22 mouse cellular contexts compared by ENCODE assay signal in the genomic region with DNA sequence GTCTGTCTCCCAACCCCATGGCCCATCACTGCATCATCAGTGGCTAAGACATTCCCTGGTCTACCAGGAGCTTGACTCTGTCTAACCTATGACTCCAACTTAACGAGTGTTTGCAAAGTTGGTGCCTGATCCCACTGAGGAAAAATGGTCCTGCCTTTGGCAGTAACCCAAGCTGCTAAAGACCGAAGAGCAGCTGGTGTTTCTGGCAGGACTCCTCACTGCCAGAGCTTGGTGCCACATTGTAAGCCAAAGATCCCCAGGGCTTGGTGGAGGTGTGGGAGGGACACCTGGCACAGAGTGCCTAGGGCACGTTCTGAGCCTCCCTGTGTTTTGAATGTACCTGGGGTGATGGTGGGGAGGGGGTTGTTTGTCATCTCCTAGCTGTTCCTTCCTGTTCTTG.
DNase-seq lines count a peak whose midpoint lies in the region; TF ChIP-seq lines count a peak whose summit lies in the region.
"Had no signal": no experiment of that assay in that cellular context is flagged by ENCODE, and none has a peak within 500 bp of the region (broad histone marks: within the 10 kb centered on the region; RNA-seq: fewer than 3 reads in every experiment).

No protein-coding gene starts in this region.

- H3K4me1 ChIP-seq in lung, adult 2 months (ENCODE audit: control insufficient read depth, insufficient read depth, low read length): no peaks in the 10 kb centered on the region
- peaks cover 21% of the 10 kb centered on the region for H3K4me1 ChIP-seq in cerebellum, adult 2 months (ENCODE audit: control insufficient read depth, insufficient read depth, low read length)
- H3K4me1 ChIP-seq: embryonic facial prominence, embryonic 12.5 days; limb, embryonic 15.5 days; liver, embryonic 15.5 days; neural tube, embryonic 12.5 days had no signal

- H3K27me3 ChIP-seq in cerebellum, adult 2 months (ENCODE audit: control insufficient read depth, insufficient read depth, low read length): no peaks in the 10 kb centered on the region
- H3K27me3 ChIP-seq: embryonic facial prominence, embryonic 12.5 days; limb, embryonic 15.5 days; liver, embryonic 15.5 days; neural tube, embryonic 12.5 days had no signal

- no peak overlapping the region for H3K27ac ChIP-seq in cerebellum, adult 2 months (ENCODE audit: insufficient read depth, low read length)
- H3K27ac ChIP-seq: embryonic facial prominence, embryonic 12.5 days; heart, adult 2 months; layer of hippocampus, adult 2 months; limb, embryonic 15.5 days; liver, embryonic 15.5 days; neural tube, embryonic 12.5 days had no signal

- no peak overlapping the region for H3K4me3 ChIP-seq in lung, adult 2 months (replicated peaks; ENCODE audit: extremely low read depth, low read depth, low read length)
- H3K4me3 ChIP-seq in cerebellum, adult 2 months (replicated peaks; ENCODE audit: insufficient read depth, low read depth, low read length): no peak overlapping the region
- H3K4me3 ChIP-seq: embryonic facial prominence, embryonic 12.5 days; erythroblast, embryonic 14.5 days; heart, adult 2 months; layer of hippocampus, adult 2 months; limb, embryonic 15.5 days; liver, embryonic 15.5 days; neural tube, embryonic 12.5 days had no signal

- TF ChIP-seq CTCF in lung, adult 2 months (IDR thresholded peaks at IDR 0.05; ENCODE audit: insufficient read depth, low read length): no peak
- TF ChIP-seq CTCF in cerebellum, adult 2 months (IDR thresholded peaks at IDR 0.05; ENCODE audit: borderline replicate concordance, insufficient read depth, low read depth, low read length): no peak

- WGBS in lung, adult 2 months: 55% methylated on average over 3 of the region's 3 CpGs
- WGBS in cerebellum, adult 2 months: 5% methylated on average over 3 of the region's 3 CpGs

- no peak for TF ChIP-seq POLR2A in lung, adult 2 months (IDR thresholded peaks at IDR 0.05; ENCODE audit: borderline replicate concordance, extremely low read depth, low read depth, low read length)
- no peak for TF ChIP-seq POLR2A in cerebellum, adult 2 months (IDR thresholded peaks at IDR 0.05; ENCODE audit: borderline replicate concordance, insufficient read depth, low read length)

- peak; percentile 22 for DNase-seq in layer of hippocampus, adult 11-12 months (ENCODE audit: low spot score)
- DNase-seq in layer of hippocampus, adult 9-10 months (ENCODE audit: low spot score): no peak
- peak; percentile 17 for DNase-seq in lung, postnatal 10 days
- DNase-seq in lung, adult 2 months: no peak
- peak; percentile 43 to 74 for DNase-seq in cerebellum, adult 2 months
- DNase-seq in cerebellum, postnatal 36 days: peak; percentile 46 to 64
- no peak for DNase-seq in spleen, adult 18-20 months
- no peak for DNase-seq in gastrocnemius, postnatal 25 days
- DNase-seq: adrenal gland, postnatal 25 days; gastrocnemius, postnatal 10 days; heart, adult 2 months; heart, postnatal 4 days; kidney, adult 11 months; kidney, postnatal 10 days; right cerebral cortex, adult 18-20 months; thymus, postnatal 36 days had no signal

Comparison
In these comparisons a context has a peak if more than half of its experiments do, and no peak if none do; other contexts are left out.
1. DNase-seq: peak in layer of hippocampus, adult 11-12 months (single experiment), lung, postnatal 10 days (single experiment), cerebellum, adult 2 months (2 of 2) and cerebellum, postnatal 36 days (2 of 2); none in layer of hippocampus, adult 9-10 months (single experiment), lung, adult 2 months (single experiment), spleen, adult 18-20 months (0 of 2) and gastrocnemius, postnatal 25 days (single experiment).